Mouse (Mus musculus): ENCODE results near the gene Ctnna2.

DNA sequence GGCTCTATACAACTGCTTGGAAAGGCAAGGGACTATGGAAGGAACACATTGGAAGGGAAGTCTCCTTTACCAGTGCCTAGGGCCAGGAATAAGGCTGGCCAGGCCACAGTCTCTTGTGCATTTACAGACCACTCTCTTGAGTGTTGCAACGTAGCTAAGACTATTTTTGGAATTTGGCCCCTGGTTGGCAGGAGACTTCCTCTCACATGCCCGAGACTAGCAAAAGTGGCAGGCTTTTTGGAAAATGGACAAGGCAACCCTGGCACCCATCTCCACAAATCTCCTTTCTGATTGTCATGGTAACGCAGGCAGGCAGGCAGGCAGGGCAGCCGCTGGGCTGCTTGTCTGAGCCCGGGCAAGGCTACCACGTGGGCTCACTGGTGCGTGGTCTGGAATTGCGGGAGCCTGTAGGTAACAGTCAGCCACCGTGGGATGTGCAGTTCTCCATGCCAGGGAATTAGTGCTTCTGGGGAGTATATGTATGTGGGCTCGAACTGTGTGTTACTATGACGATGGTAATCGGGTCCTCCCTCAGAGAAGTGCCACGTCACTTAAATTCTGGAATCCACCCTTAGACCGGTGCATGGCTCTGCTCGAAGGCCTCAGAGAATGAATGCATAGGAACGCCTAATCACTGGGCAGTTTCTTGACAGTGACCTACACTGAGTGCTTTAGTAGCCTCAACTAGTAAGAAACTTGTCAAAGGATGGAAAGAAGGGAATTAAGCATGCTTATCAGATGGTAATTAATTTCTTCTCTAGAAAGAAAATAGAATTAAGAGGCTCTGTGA is 756.5 kb downstream of the Ctnna2 start:
- TF ChIP-seq MAFK (IDR thresholded peaks at IDR 0.05; ENCODE audit: insufficient read depth, low read depth, low read length): no peak
- TF ChIP-seq ZC3H11A (IDR thresholded peaks at IDR 0.05; ENCODE audit: borderline replicate concordance, low read depth, low read length): no peak

Data from ES-E14 (cell line).